Mouse (Mus musculus): ENCODE measurements at regions not wholly inside any gene's neighbourhood (a gene's known extent, or its start where the extent isn't known, plus 50 kb on each side); places are given as distances from the start of the nearest gene placed in this dataset.

DNA sequence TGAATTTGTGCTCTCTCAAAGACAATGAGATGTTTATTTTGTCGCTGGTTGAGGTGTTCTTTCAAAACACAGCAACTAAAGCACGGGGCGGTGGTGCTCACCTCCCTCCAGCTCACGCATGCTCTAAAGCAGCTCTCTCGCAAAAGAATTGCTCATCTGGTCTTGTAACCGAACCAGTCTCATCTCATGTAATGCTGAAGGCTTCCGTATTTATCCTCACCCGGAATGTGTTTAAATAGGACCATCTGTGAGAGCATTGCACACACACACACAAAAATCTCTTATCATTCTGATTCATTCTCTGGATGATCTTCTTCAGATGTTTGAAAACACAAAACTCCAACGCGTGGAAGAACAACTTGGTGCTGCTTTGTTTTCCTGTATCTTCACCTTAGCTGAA lies 138.4 kb downstream of the Irs2 start:
- in situ Hi-C loops (cut with MboI, MseI) = no loop called here

DNA sequence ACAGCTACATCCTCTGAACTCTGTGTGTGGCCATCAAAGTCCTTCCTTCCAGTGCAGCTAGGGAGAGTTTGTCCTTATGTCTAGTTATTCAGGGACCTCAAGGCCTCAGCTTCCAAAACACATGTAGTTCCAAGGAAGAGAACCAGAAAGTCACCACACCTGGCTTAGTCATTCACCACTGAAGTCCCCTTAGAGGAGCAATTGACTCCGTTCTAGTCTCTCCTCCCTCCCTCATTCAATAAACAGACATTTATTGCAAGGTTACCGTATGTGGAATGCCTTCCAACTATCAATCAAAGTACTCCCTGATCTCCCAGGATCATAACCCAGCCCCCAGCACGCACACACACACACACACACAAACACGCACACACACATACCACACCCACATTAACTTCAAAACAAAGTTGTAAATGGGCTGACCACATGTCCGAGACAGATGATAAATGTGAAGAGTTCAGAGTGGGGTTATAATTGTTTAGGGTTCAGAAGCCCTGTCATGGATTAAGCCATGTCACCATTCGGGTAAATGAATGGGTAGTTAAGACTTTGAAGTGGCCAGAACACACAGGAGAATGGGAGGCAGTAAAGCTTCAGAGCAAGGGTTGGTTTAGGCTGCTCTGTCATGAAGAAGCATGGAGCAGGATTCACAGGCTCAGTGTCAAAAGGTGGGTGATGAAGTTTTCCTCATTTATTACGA lies 141.4 kb downstream of the Irs2 start:
- in situ Hi-C loops (cut with MboI, MseI) = no loop called here

DNA sequence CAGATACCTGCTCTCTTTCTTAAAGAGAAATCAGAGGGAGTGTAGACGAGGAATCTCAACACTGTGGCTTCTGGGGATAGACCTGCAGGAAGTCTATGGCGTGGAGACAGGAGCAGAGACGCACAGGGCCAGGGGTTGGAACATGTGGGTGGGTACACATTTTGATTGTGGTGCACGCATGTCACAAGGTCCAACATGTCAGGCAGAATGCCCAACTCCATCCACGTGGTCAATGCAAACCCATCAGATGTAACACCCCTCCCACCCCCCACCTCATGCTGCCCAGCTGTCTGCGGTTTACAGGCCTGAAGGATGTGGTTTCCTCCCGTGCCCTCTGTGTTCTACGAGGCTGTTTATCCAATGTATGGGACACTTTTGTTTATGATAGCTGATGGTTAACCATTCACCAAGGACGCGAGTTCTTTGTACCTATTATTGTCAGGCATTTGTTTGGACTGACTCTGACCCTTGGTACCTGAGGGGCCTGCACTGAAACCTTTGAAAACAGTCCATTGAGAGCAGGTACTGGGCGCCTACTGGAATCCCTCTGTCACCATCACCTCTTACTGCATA lies 142.2 kb downstream of the Irs2 start:
- in situ Hi-C loops (cut with MboI, MseI) = no loop called here

DNA sequence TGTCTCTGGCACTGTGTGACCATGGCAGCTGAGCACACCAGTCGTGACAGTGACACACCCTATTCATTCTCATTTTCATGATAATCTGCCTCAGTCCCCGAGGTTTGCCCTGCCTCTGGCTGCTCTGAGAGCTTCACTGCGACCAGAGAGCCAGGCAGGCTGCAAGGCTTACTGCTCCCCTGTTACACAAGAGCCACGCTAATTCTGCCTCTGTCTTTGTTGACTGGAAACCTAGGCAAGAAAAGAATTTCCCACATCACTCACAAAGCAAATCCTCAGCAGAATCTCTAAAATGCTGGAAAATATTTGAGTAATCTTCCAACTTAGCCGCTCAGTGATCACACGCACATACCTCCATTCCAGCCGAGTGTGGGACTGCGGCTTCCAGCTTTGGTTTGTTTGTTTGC lies 142.8 kb downstream of the Irs2 start:
- in situ Hi-C loops (cut with MboI, MseI) = no loop called here

DNA sequence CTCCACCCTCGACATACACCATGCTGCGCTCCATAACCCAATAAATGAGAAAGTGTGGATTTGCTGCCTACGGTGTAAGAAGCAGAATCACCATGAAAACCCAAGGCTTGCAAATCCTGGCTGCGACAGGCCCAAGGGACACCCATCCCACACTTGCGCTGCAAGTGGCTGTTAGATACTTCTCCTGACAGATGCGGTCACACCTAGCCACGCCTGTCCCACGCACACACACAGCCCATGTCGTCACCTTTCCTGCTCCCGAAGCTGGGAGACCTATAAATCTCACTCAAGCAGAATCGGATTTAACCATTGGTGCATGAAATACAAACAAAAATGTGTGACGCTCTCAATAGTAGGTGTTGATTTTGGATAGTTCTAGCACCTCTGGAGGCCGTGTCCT lies 145.8 kb downstream of the Irs2 start:
- in situ Hi-C loops (cut with MboI, MseI) = no loop called here

DNA sequence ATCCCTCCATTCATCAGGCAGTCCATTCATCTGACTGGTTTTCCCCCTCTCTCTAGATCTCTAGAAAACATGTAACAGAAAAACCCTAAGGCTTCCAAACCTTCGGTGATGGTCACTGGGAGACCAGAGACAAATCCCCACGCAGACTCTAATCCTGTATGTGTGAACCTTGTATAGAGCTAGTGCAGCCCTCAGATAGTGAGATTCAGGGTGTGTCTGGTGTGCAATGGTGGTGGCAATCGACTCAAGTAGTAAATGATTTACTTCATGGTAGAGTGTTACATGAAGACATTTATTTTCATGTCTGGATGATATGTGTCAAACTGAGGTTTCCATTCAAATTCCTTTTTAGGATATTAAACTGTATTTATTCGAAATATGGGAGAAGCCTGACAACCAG lies 147.4 kb downstream of the Irs2 start:
- in situ Hi-C loops (cut with MboI, MseI) = no loop called here

DNA sequence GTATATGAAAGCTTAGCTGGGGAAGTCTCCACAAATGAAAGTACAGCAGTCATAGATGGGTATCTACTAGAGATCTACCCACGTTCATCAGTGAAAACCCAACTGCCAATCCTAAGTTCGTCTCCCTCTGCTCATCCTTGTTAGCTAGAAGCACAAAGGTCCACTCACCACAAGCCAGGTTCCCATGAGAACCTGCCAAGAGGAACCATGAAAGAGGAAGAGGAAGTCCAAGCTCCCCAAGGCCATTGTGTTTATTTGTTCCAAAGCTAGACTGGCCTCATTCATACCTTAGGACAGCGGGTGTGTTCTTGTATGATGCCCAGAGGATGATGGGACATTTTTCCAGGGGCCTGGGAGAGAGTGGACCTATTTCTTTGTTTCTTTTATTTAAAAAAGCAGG lies 150.4 kb downstream of the Irs2 start:
- in situ Hi-C loops (cut with MboI, MseI) = no loop called here

DNA sequence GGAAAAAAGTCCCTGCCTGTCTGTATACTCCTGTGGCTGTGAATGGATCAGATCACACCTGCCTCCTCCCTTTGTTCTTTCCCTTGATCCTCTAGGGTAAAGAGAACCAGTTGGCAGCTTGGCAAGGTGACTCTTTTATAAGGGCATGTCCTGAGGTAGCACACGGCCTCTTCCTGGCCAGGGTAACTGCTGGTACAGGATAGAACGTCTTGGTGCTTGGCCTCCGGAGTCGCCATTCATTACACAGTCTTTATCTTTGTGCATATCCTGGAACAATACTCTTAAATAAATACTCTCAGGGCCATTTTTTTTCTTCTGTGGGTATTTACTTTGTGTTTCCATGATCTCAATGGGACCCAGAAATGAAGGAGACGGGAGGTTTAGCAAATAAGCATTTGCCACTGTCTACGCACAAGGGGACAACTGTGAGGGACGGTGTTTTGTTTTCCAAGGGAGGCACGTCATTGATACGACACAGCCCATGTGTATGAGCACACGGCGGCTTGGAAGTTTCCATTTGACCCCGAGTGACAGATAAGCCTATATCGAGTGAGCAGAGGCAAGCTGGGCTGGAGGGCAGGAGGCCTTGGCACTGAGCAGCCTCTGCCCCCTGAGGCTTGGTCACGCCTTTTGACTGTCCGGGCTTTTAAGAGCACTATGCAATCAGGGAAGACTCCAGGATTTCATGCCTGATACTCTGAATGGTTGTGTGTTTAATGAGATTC lies 151.1 kb downstream of the Irs2 start:
- in situ Hi-C loops (cut with MboI, MseI) = no loop called here

DNA sequence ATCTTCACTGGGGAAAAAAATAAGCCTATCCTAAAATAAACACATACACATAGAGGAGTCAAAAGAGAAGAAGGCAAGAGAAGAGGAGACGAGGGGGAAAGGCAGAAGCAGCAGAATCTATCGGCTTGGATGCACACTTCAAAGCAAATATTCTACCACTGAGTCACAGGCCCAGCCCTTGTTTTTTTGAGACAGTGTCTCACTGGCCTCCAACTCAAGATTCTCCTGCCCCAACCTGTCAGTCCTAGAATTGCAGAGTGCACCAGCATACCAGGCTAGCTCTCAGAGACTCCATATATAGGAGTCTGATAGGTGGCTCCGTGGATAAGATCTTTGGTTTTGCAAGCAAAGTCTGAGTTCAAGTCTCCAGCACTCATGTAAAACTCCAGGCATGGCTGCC lies 152.6 kb downstream of the Irs2 start:
- in situ Hi-C loops (cut with MboI, MseI) = no loop called here

DNA sequence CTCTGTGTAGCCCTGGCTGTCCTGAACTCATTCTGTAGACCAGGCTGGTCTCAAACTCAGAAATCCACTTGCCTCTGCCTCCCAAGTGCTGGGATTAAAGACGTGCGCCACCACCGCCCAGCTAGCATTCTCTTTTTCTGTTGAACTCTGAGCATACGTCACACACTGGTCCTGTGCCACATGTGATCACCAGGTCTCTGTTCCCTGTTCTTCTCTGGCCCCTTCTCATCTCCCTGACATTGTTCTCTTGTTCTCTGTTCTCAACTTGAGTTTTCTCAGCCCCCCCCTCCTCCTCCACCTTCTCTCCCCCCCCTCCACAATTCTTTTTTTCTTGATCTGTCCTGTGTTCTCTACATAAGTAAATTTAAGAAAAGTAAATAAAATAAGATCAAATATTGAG lies 153.1 kb downstream of the Irs2 start:
- in situ Hi-C loops (cut with MboI, MseI) = no loop called here

DNA sequence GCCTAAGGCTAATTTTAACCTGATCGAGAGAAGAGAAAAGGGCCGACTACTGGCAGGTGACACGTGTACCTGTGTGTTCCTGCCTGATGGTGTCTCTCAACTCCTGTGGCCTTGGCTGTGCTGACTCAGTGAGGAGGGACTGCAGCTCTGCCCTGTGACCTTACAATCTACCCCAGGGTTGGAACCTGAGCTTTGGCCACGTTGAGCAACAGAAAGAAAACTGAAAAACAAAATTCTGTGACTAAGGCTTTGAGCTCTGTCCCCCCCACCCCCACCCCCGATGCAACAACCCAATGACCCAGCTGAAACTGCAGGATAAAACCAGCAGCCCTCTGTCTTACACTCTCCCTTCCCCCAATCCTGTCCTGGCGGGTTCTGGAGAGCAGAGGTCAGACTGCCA lies 153.7 kb downstream of the Irs2 start:
- in situ Hi-C loops (cut with MboI, MseI) = no loop called here

DNA sequence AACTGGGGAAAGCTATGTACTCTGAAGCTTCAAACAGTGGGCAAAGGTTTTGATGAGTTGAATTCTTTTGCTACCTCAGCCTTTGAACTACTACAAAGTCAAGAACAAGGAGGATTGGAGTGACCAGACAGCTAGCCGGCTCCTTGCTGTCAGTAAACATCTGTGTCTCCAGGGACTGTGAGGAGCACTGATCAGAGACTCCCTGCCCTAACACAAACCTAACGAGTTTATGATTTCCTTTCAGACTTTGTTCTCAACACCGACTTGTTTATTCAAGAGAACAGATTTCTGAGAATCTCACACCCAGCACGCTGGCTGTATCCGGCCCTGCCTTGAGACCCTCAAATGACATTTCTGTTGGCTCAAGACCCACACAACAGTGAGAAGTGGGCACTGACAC lies 154.4 kb downstream of the Irs2 start:
- in situ Hi-C loops (cut with MboI, MseI) = no loop called here

DNA sequence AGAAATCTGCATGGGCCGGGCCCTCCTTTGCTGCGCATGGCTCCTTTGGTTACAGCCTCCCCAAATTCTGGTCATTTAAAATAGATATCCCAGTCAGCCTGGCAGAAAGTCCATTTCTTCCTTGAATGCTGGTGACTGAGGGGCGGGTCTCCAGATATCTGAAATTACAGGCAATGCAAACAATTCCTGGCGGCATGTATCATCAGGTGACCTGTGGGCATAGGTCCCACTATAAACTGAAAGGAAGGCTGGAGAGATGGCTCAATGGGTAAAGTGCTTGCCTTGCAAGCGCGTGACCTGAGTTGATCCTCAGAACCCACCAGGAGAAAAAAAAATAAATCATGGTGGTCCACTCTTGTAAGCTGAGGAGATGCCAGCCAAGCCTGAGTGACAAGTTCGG lies 158.3 kb downstream of the Irs2 start:
- in situ Hi-C loops (cut with MboI, MseI) = loop anchor here (5.0 kb wide), 1 partner anchor 48 kb away; no protein-coding TSS in a partner anchor

DNA sequence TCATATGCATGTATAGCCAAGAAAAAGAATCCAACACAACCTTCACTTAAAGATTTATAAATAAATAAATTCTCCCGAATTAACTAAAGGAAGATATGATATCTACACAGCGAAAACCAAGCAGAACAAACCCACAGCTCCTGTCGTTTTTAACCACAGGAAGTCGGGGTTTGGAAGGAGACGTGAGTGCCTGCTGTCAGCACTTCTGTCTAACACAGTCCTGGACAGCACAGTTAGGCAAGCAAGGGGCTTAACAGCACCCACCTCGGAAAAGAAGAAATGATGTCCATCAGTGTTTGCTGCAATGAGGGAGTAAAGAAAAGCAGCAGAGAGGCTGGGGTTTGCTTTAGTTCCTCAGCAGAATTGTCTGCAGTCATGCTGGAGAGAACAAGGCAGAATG lies 162.7 kb downstream of the Irs2 start:
- in situ Hi-C loops (cut with MboI, MseI) = loop anchor here (5.0 kb wide), 1 partner anchor 43 kb away; no protein-coding TSS in a partner anchor

DNA sequence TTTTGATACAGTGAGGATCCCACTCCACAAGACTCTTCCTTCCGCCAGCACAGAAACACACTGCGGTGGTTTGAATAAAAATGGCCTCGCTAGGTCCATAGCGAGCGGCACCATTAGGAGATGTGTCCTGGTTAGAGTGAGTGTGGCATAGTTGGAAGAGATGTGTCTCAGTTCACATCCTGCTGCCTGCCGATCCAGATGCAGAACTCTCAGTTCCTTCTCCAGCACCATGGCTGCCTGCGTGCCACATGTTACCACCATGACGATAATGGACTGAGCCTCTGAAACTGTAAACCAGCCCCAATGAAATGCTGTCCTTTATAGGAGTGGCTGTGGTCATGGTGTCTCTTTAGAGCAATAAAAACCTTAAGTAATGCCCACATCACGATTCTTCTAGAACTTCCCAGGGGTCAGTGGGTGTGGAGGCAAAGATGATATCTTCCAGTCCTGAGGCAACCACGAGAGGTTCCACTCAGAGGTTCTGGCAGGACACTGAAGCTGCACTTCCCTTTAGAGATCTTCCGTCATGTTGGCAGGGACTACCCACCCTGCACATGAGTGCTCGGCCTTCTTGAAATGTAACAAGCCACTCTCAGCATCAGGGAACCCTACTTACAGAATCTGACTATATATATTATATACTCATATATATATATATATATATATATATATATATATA lies 167.3 kb downstream of the Irs2 start:
- in situ Hi-C loops (cut with MboI, MseI) = no loop called here

DNA sequence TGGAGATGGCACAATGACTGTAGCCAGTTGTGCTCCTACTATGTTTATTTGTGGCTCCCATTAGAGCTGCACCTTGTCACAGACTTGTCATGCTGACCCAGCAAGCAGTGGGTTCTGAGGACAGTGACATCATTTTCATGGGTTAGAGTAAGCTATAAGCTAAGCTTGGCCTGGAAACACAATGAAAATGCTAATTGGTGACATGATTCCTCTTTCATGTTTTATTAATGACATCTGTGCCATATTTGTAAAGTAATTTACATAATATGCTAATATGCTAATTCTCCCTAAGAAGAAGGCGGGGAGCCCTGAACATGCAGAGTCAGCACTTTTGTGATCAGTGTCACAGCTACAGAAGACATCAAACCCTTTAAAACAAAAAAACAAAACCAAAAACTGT lies 168.2 kb downstream of the Irs2 start:
- in situ Hi-C loops (cut with MboI, MseI) = no loop called here

DNA sequence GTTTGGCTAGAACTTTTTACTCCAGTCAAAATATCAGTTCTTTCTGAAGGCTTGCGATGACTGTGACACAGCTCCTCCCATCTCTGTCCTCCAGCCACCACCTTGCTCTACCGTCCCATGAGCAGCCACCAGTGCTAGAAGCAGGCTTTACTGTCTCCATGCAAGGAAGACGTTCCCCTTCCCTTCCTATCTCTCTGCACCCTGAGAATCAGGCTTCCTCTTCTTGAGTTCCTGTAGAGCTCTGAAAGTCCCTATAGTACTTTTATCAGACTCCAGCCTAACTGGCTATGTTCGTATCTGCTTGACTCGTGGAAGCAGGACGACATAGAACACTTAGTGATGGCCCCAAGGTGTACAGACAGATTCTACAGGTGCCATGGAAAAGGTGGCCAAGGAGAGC lies 173.2 kb downstream of the Irs2 start:
- in situ Hi-C loops (cut with MboI, MseI) = no loop called here

DNA sequence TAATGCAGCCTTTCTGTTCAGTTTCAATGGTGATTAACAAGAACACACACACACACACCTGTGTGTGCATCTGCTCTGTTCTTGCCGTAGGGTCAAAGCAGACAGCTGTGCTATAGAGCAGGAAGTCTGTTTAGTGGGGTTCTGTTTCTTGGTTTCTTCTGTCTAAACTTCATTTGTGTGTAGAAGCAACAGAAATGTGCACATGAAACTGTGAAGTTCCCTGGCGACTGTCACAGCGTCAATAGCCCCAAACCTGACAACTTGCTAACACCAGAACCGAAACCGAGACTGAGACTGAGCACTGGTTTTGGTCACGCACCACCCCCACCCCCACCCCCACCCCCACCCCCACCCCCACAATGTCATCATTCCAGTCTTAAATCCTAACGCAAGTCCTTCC lies 176.4 kb downstream of the Irs2 start:
- in situ Hi-C loops (cut with MboI, MseI) = no loop called here

DNA sequence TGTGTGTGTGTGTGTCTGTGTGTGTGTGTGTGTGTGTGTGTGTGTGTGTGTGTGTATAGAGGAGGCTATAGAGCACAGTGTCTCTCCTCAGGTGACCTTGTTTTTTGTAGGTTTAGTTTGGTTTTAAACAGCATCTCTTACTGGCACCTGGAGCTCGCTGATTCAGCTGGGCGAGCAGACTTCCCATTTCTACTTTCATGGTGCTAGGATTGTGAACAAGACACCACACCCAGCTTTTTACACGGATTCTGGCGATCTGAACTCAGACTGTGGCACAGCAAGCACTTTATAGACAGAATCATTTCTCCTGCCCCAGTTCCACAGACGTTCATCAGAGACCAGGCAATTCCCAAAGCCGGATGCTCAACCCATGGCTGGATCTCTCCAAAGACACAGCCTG lies 177.0 kb downstream of the Irs2 start:
- in situ Hi-C loops (cut with MboI, MseI) = no loop called here

DNA sequence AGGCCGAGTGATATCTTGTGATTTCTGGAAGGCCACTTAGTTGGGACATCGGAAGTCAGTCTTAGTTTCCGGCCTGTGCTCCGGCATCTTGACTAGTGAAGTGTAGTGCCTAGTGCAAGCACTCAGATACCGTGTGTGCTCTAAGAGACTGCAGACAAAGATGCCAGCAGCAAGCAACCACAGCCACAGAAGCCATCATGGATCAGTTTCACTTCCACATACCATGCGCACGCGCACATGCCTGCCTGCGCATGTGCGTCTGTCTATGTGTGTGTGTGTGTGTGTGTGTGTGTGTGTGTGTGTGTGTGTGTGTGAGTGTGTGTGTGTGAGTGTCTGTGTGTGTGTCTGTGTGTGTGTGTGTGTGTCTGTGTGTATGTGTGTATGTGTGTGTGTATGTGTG lies 177.4 kb downstream of the Irs2 start:
- in situ Hi-C loops (cut with MboI, MseI) = no loop called here

DNA sequence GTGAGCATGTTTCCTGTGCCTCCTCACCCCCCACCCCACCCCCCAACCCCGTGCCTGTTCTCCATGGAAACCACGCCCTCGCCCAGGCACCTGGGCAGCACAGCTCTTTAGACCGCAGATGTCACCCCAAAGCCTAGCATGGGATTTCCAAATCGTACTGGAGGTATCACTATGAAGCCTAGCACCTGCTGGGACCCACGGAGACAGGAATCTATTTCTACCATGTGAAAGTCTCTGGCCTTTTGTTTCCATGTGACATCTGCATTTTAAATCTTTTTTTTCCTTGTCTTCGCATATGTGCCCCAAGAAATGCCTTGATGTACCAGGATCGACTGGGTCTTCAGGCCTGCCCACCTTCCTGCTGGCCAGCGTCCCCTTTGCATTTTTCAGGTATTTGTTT lies 179.7 kb downstream of the Irs2 start:
- in situ Hi-C loops (cut with MboI, MseI) = no loop called here

DNA sequence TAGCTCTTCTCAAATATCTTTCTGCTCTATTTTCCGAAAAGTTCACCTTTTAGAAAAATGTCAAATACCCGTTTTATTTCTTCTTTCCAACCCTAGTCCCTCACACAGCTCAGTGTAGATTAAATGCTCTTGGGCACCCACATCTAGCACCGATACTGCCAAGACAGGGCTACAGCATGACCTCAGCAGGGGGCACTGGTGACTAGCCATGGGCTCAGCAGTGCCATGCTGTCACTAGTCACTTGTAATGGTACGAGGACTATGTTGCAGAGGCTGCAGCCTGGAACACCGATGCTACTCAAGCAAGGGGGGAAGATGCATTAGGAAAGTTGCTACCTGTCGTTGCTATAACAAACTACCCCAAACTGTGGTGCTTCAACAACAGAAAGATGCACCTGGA lies 180.7 kb downstream of the Irs2 start:
- in situ Hi-C loops (cut with MboI, MseI) = no loop called here

DNA sequence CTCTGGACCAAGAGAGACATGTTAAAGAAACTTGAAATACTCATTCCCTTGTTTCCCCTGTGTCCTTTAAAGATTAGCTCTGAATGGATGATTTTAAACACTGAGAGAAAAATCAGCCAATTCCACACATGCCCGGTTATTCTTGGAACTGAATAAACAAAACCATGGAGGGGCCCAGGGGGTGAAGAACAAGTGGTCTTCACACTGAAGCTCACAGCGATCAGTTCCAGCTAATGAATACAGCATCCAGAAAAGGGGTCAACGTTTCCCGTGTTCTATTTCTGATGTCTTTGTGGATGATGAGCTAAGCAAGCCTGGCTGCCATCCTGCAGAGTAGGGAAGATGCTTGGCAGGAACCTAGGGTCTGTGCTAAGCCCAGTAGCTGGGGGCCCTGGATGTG lies 182.3 kb downstream of the Irs2 start:
- in situ Hi-C loops (cut with MboI, MseI) = no loop called here
